Comparison of ENCODE assay signal across 29 mouse cellular contexts in the genomic region with DNA sequence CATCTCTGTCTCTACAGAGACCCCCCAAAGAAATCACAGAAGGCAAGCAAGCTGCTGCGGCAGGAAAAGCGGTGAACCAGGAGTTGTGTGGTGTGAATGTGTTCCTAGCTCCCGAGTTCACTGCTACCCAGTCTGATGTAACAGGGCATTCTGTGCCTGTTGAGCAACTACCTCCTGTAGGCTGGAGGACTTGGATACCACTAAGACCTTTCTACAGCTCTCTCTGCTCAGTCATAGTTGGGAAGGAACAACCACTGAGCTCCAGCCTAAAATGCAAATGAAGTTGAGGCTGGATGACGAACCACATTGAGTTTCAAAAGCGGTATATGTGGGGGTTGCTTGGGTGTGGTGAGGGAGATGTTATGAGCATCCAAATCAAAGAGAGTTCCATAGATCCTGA.
A peak's percentile ranks its signal among the peaks of the same experiment; 100 is the strongest.
DNase-seq lines count a peak whose midpoint lies in the region; ATAC-seq lines count a peak whose summit lies in the region.
"Had no signal": no experiment of that assay in that cellular context is flagged by ENCODE, and none has a peak within 500 bp of the region (broad histone marks: within the 10 kb centered on the region; RNA-seq: fewer than 3 reads in every experiment).

No protein-coding gene starts in this region.

- DNase-seq in heart, adult 11 months = peak; percentile 49
- DNase-seq in heart, embryonic 10.5 days (ENCODE audit: low spot score) = no peak
- DNase-seq in midbrain, embryonic 11.5 days (ENCODE audit: low spot score, missing footprints) = peak; percentile 80
- no peak for DNase-seq in midbrain, embryonic 10.5 days (ENCODE audit: low spot score)
- no peak for DNase-seq in left cerebral cortex, adult 18-20 months (ENCODE audit: low spot score in 2 of 2)
- DNase-seq in adrenal gland, postnatal 25 days = no peak
- DNase-seq in frontal cortex, postnatal 14 days (ENCODE audit: low spot score in 2 of 2) = no peak
- DNase-seq: adrenal gland, adult 8-10 months; adrenal gland, postnatal 36 days; cerebellum, adult 11 months; cerebellum, adult 2 months; cerebellum, adult 9-11 months; cerebellum, postnatal 25 days; embryo, embryonic 11 days; gastrocnemius, postnatal 10 days; gastrocnemius, postnatal 36 days; heart, adult 18-20 months; heart, postnatal 14 days; heart, postnatal 4 days had no signal

- no peaks in the 10 kb centered on the region for H3K27me3 ChIP-seq in heart, embryonic 10.5 days (ENCODE audit: insufficient read depth, poor library complexity, severe bottlenecking)
- H3K27me3 ChIP-seq in midbrain, embryonic 11.5 days (ENCODE audit: control insufficient read depth, insufficient read depth, low read length) = no peaks in the 10 kb centered on the region
- no peaks in the 10 kb centered on the region for H3K27me3 ChIP-seq in midbrain, embryonic 10.5 days (ENCODE audit: low read depth, poor library complexity, severe bottlenecking)
- H3K27me3 ChIP-seq: embryonic facial prominence, embryonic 13.5 days; forebrain, embryonic 12.5 days; forebrain, embryonic 15.5 days; heart, embryonic 13.5 days had no signal

- no peak overlapping the region for H3K9ac ChIP-seq in midbrain, embryonic 11.5 days (ENCODE audit: low read length)
- H3K9ac ChIP-seq: embryonic facial prominence, embryonic 13.5 days; forebrain, embryonic 12.5 days; forebrain, embryonic 15.5 days; heart, embryonic 13.5 days; hindbrain, embryonic 14.5 days had no signal

- 80% methylated on average over 5 of the region's 5 CpGs for WGBS in heart, embryonic 10.5 days
- whole genome bisulfite sequencing in midbrain, embryonic 11.5 days = 90% methylated on average over 5 of the region's 5 CpGs
- WGBS in midbrain, embryonic 10.5 days = 90% methylated on average over 5 of the region's 5 CpGs

- H3K27ac ChIP-seq in heart, embryonic 10.5 days = no peak overlapping the region
- H3K27ac ChIP-seq in midbrain, embryonic 11.5 days (ENCODE audit: low read depth, low read length) = no peak overlapping the region
- H3K27ac ChIP-seq in midbrain, embryonic 10.5 days (replicated peaks) = no peak overlapping the region
- H3K27ac ChIP-seq: embryonic facial prominence, embryonic 10.5 days; embryonic facial prominence, embryonic 13.5 days; forebrain, embryonic 12.5 days; forebrain, embryonic 15.5 days; heart, embryonic 13.5 days; hindbrain, embryonic 14.5 days; hindbrain, postnatal 0 days had no signal

- H3K9me3 ChIP-seq in heart, embryonic 10.5 days = no peaks in the 10 kb centered on the region
- no peaks in the 10 kb centered on the region for H3K9me3 ChIP-seq in midbrain, embryonic 11.5 days (ENCODE audit: control insufficient read depth, low read length)
- no peaks in the 10 kb centered on the region for H3K9me3 ChIP-seq in midbrain, embryonic 10.5 days (replicated peaks)
- H3K9me3 ChIP-seq: embryonic facial prominence, embryonic 10.5 days; embryonic facial prominence, embryonic 13.5 days; forebrain, embryonic 12.5 days; forebrain, embryonic 15.5 days; heart, embryonic 13.5 days had no signal

- peaks cover 5% of the 10 kb centered on the region; the same call in 1 of the 2 replicates for H3K4me1 ChIP-seq in heart, embryonic 10.5 days
- peaks cover 5% of the 10 kb centered on the region for H3K4me1 ChIP-seq in midbrain, embryonic 11.5 days (ENCODE audit: control insufficient read depth, insufficient read depth, low read length)
- H3K4me1 ChIP-seq in midbrain, embryonic 10.5 days = peaks cover 11% of the 10 kb centered on the region
- H3K4me1 ChIP-seq: embryonic facial prominence, embryonic 10.5 days; embryonic facial prominence, embryonic 13.5 days had no signal

- no peak overlapping the region for H3K4me3 ChIP-seq in heart, embryonic 10.5 days
- no peak overlapping the region for H3K4me3 ChIP-seq in midbrain, embryonic 11.5 days (ENCODE audit: low read depth, low read length)
- H3K4me3 ChIP-seq in midbrain, embryonic 10.5 days = no peak overlapping the region
- H3K4me3 ChIP-seq: embryonic facial prominence, embryonic 10.5 days; embryonic facial prominence, embryonic 13.5 days; erythroblast, embryonic 14.5 days; forebrain, embryonic 12.5 days; forebrain, embryonic 15.5 days; heart, embryonic 13.5 days had no signal

- no peaks in the 10 kb centered on the region for H3K36me3 ChIP-seq in heart, embryonic 10.5 days
- no peaks in the 10 kb centered on the region for H3K36me3 ChIP-seq in midbrain, embryonic 11.5 days (ENCODE audit: control insufficient read depth, insufficient read depth, low read length)
- no peaks in the 10 kb centered on the region for H3K36me3 ChIP-seq in midbrain, embryonic 10.5 days
- H3K36me3 ChIP-seq: embryonic facial prominence, embryonic 10.5 days; embryonic facial prominence, embryonic 13.5 days; forebrain, embryonic 12.5 days; forebrain, embryonic 15.5 days; heart, embryonic 13.5 days had no signal

- no peak for ATAC-seq in midbrain, embryonic 11.5 days (ENCODE audit: low FRiP score)
- peak; percentile 96 for ATAC-seq in megakaryocyte progenitor cell, adult 5-6 weeks (replicated peaks; ENCODE audit: poor library complexity)
- ATAC-seq: activated CD4-positive, CD25-positive, alpha-beta regulatory T cell, adult 4 months; forebrain, embryonic 15.5 days; hindbrain, postnatal 0 days had no signal

- H3K4me2 ChIP-seq in midbrain, embryonic 11.5 days = no peak overlapping the region
- H3K4me2 ChIP-seq: embryonic facial prominence, embryonic 13.5 days; forebrain, embryonic 12.5 days; forebrain, embryonic 15.5 days; heart, embryonic 13.5 days; hindbrain, embryonic 14.5 days had no signal

Comparison
In these comparisons a context has a peak if more than half of its experiments do, and no peak if none do; other contexts are left out.
1. DNase-seq: peak in heart, adult 11 months (single experiment) and midbrain, embryonic 11.5 days (single experiment); none in heart, embryonic 10.5 days (single experiment), midbrain, embryonic 10.5 days (single experiment), left cerebral cortex, adult 18-20 months (0 of 2), adrenal gland, postnatal 25 days (single experiment) and frontal cortex, postnatal 14 days (0 of 2).